Mouse (Mus musculus) bone marrow, adult 2 months (tissue): Measurements from ENCODE around the gene Csnk1d.
A peak's percentile ranks its signal among the peaks of the same experiment; 100 is the strongest.

Experiments used
- CTCF ChIP-seq: fragments of 200-500 bp; IDR thresholded peaks from 2 replicates; pipeline ENCODE4 v1.5.1; 2011; ENCODE audit warnings: low read length, control low read depth; ENCODE audit not compliant: control insufficient read depth, insufficient read depth
- POLR2A ChIP-seq: fragments of 200-500 bp; IDR thresholded peaks from 2 replicates; pipeline ENCODE4 v1.6.1; 2011; ENCODE audit warnings: low read depth, mild to moderate bottlenecking, control low read depth, low read length, borderline replicate concordance; ENCODE audit not compliant: control insufficient read depth

- peak; percentile 84 for TF ChIP-seq CTCF
- TF ChIP-seq POLR2A: no peak
Observed at GRCm38 (mm10) chr11:121017703-121018102, 26.6 kb upstream of the Csnk1d start.
